Mouse (Mus musculus): ENCODE data around the gene Tmigd1. TPM values are rescaled to one million over a fixed set of nuclear protein-coding genes. Genes with fewer than 3 reads are reported as not detected.

Gene Tmigd1
- polyA plus RNA-seq, 1 experiment from 2014 or later = 0.29 TPM

DNA sequence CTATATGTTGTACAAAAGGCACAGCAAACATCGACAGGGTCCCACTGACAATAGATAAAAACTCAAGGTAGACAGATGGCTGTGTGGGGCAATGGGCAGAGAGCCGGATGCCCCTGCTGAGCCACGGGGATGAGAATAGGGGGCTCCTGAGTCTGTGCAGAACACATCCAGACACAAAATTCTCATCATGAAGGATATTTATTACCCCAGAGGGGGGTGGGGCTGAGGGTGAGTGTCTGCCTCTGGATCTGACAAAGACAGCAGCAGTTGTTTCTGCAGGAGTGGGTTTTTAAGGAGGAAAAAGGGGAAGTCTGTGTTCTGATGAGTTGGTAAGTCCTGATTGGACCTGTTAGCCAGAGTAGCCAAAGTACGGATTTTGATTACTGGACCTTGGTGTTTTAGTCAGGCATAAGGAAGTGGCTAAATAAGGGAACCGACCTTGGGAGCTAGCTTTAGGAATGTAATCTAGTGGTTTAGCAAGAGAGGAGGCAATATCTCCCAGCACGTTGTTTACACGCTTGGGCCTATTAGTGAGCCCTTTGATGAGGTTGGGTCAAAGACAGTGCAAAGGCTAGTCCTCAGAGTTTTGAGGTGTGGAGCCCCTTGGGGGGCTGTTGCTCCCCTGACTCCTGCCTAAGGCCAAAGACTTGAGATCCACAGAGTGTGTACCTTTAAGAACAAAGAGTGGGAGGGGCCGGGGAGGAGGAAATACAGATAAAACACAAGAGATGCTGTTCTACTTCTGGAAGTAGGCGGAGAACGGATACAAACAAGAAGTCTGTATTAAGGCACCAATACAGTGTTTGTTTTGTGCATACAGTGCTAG is 12.4 kb upstream of the Tmigd1 start:
- H3K9me3 ChIP-seq = no peaks in the 10 kb centered on the region
- DNase-seq (ENCODE audit: low spot score) = no peak

DNA sequence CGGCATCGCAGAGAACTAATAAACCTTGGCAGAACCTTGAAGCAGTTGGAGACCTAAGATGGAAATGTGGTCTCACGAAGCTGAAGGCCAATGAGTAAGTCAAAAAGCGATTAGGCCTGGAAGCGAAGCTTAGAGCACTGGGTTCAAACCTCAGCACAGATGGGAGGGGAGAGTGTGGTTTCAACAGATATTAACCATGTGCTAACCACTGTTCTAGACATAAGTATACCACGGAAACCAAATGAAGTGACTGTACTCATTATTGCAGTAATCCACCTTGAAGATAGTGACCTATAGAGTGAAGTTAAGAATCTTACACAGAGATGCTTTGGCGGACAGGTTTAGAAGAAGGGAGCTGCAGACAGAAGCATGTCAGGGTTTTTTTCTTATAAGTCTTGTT is 10.8 kb upstream of the Tmigd1 start:
- no peak for DNase-seq (ENCODE audit: low spot score)
- WGBS = 92% methylated on average over 7 of the region's 7 CpGs
- Histone ChIP-seq H3K4me3 (no peak overlapping the region), H3K27me3 (ENCODE audit: insufficient read depth, poor library complexity, severe bottlenecking) (no peaks in the 10 kb centered on the region), H3K27ac (no peak overlapping the region), H3K36me3 (no peaks in the 10 kb centered on the region), H3K9me3 (no peaks in the 10 kb centered on the region), H3K4me1 (replicated peaks) (peaks cover 5% of the 10 kb centered on the region)

More for the DNA sequence above, 12.4 kb upstream of the Tmigd1 start:
- H3K27me3 ChIP-seq (ENCODE audit: insufficient read depth, poor library complexity, severe bottlenecking) = no peaks in the 10 kb centered on the region
- H3K4me3 ChIP-seq = no peak overlapping the region
- H3K4me1 ChIP-seq (replicated peaks) = peaks cover 5% of the 10 kb centered on the region
- WGBS = 71% methylated on average over 10 of the region's 10 CpGs
- no peak overlapping the region for H3K27ac ChIP-seq
- no peaks in the 10 kb centered on the region for H3K36me3 ChIP-seq

GRCm38 (mm10) chr11:76891738-76892349 is 10.1 kb upstream of the Tmigd1 start:
- no peaks in the 10 kb centered on the region for H3K27me3 ChIP-seq (ENCODE audit: insufficient read depth, poor library complexity, severe bottlenecking)
- H3K27ac ChIP-seq = no peak overlapping the region
- H3K9me3 ChIP-seq = no peaks in the 10 kb centered on the region
- H3K36me3 ChIP-seq = no peaks in the 10 kb centered on the region
- no peak for DNase-seq (ENCODE audit: low spot score)
- WGBS = 83% methylated on average over 4 of the region's 4 CpGs
- H3K4me1 ChIP-seq (replicated peaks) = peaks cover 5% of the 10 kb centered on the region
- H3K4me3 ChIP-seq = no peak overlapping the region

- H3K4me1 ChIP-seq (replicated peaks) = peaks cover 5% of the 10 kb centered on the region
- H3K27me3 ChIP-seq (ENCODE audit: insufficient read depth, poor library complexity, severe bottlenecking) = no peaks in the 10 kb centered on the region
- 84% methylated on average over 3 of the region's 3 CpGs for WGBS
- no peak overlapping the region for H3K27ac ChIP-seq
- no peak for DNase-seq (ENCODE audit: low spot score)
- no peaks in the 10 kb centered on the region for H3K9me3 ChIP-seq
- no peaks in the 10 kb centered on the region for H3K36me3 ChIP-seq
- no peak overlapping the region for H3K4me3 ChIP-seq
Measured at GRCm38 (mm10) chr11:76892972-76893371, 9.0 kb upstream of the Tmigd1 start.

- H3K9me3 ChIP-seq = no peaks in the 10 kb centered on the region
- H3K4me1 ChIP-seq (replicated peaks) = peaks cover 5% of the 10 kb centered on the region
- H3K4me3 ChIP-seq = no peak overlapping the region
- peak overlapping the region; percentile 5; the same call in 1 of the 2 replicates for H3K27ac ChIP-seq
- DNase-seq (ENCODE audit: low spot score) = no peak
- H3K27me3 ChIP-seq (ENCODE audit: insufficient read depth, poor library complexity, severe bottlenecking) = no peaks in the 10 kb centered on the region
- WGBS = 39% methylated on average over 4 of the region's 4 CpGs
- H3K36me3 ChIP-seq = no peaks in the 10 kb centered on the region
Measured at GRCm38 (mm10) chr11:76893570-76893969, 8.4 kb upstream of the Tmigd1 start.

- DNase-seq (ENCODE audit: low spot score) = peak; percentile 67
- 39% methylated on average over 5 of the region's 5 CpGs for WGBS
- H3K36me3 ChIP-seq = no peaks in the 10 kb centered on the region
- H3K9me3 ChIP-seq = no peaks in the 10 kb centered on the region
- peaks cover 5% of the 10 kb centered on the region for H3K4me1 ChIP-seq (replicated peaks)
- no peak overlapping the region for H3K27ac ChIP-seq
- H3K4me3 ChIP-seq = no peak overlapping the region
- no peaks in the 10 kb centered on the region for H3K27me3 ChIP-seq (ENCODE audit: insufficient read depth, poor library complexity, severe bottlenecking)
Measured at GRCm38 (mm10) chr11:76894240-76894639, 7.7 kb upstream of the Tmigd1 start.

- H3K4me3 ChIP-seq = no peak overlapping the region
- no peaks in the 10 kb centered on the region for H3K27me3 ChIP-seq (ENCODE audit: insufficient read depth, poor library complexity, severe bottlenecking)
- 82% methylated on average over 6 of the region's 6 CpGs for WGBS
- no peaks in the 10 kb centered on the region for H3K9me3 ChIP-seq
- H3K4me1 ChIP-seq (replicated peaks) = peaks cover 5% of the 10 kb centered on the region
- no peak for DNase-seq (ENCODE audit: low spot score)
- H3K36me3 ChIP-seq = no peaks in the 10 kb centered on the region
- H3K27ac ChIP-seq = no peak overlapping the region
Measured at GRCm38 (mm10) chr11:76896360-76896759, 5.6 kb upstream of the Tmigd1 start.

DNA sequence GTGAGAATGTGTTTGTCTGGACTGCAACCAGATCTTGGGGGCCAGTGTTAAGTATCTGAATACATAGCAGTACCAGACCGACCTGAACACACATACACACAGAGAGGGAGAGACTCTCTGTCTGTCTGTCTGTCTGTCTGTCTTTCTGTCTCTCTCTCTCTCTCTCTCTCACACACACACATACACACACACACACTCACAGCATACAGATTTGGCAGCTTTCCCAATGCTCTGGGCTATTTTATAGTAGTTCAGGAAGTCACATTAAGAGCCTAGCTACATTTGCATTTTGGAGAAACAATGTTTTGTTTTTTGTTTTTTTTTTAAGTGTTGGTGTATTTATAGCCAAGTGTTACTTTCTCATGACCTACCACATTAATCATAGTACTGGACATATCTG is 4.8 kb upstream of the Tmigd1 start:
- WGBS = 90% methylated on average over 1 of the region's 1 CpGs
- Histone ChIP-seq H3K4me1 (replicated peaks) (peaks cover 5% of the 10 kb centered on the region), H3K9me3 (no peaks in the 10 kb centered on the region), H3K27me3 (ENCODE audit: insufficient read depth, poor library complexity, severe bottlenecking) (no peaks in the 10 kb centered on the region), H3K4me3 (no peak overlapping the region), H3K27ac (no peak overlapping the region), H3K36me3 (no peaks in the 10 kb centered on the region)
- no peak for DNase-seq (ENCODE audit: low spot score)

- WGBS = 57% methylated on average over 3 of the region's 3 CpGs
- Histone ChIP-seq H3K4me1 (replicated peaks) (peaks cover 5% of the 10 kb centered on the region), H3K27ac (no peak overlapping the region), H3K36me3 (no peaks in the 10 kb centered on the region), H3K9me3 (no peaks in the 10 kb centered on the region), H3K4me3 (no peak overlapping the region), H3K27me3 (ENCODE audit: insufficient read depth, poor library complexity, severe bottlenecking) (no peaks in the 10 kb centered on the region)
- DNase-seq (ENCODE audit: low spot score) = no peak
Measured at GRCm38 (mm10) chr11:76897871-76898270, 4.1 kb upstream of the Tmigd1 start.

DNA sequence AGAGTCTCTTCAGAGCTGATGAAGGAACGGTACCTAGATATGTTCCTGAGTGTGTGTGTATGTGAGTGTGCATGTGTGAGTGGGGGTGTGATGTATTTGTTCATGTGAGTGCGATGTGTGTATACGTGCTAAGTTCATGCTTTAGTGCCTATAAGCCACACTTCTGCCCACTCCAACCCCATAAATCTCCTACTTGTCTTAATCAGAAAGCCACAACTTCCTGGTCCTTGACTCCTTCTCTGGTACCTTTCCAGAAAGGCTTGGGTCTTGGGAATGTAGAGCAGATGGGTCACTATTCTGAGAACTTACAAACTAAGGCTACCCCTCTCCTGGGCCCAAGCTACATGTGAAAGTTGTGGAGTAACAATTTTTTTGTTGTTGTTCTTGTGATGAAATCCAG is 3.2 kb upstream of the Tmigd1 start:
- Histone ChIP-seq H3K4me3 (no peak overlapping the region), H3K9me3 (no peaks in the 10 kb centered on the region), H3K4me1 (replicated peaks) (peaks cover 2% of the 10 kb centered on the region), H3K27ac (no peak overlapping the region), H3K36me3 (no peaks in the 10 kb centered on the region), H3K27me3 (ENCODE audit: insufficient read depth, poor library complexity, severe bottlenecking) (no peaks in the 10 kb centered on the region)
- 96% methylated on average over 3 of the region's 3 CpGs for WGBS
- DNase-seq (ENCODE audit: low spot score) = no peak

- no peaks in the 10 kb centered on the region for H3K9me3 ChIP-seq
- no peak overlapping the region for H3K27ac ChIP-seq
- DNase-seq (ENCODE audit: low spot score) = no peak
- no peaks in the 10 kb centered on the region for H3K36me3 ChIP-seq
- 75% methylated on average over 5 of the region's 5 CpGs for WGBS
- H3K4me1 ChIP-seq (replicated peaks) = no peaks in the 10 kb centered on the region
- no peaks in the 10 kb centered on the region for H3K27me3 ChIP-seq (ENCODE audit: insufficient read depth, poor library complexity, severe bottlenecking)
- no peak overlapping the region for H3K4me3 ChIP-seq
Measured at GRCm38 (mm10) chr11:76899758-76900738, 1.9 kb upstream of the Tmigd1 start.

DNA sequence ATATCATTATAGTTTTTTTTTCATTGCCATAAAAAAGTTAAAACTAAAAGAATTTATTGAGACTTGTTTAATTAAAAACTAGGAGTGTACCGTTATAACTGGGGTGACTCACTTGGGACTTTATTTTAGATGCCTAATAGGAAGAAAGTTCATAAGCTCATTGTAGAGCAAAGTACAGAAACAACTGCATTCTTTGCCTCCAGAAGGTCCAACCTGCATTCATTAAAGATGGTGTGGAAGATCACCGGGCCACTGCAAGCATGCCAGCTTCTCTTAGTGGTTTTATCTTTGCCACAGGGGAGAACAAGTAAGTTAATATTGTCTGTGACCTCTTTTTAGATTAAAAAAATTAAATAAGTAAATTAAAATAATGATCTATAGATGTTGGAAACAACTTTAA is 2.4 kb downstream of the Tmigd1 start:
- Histone ChIP-seq H3K4me1 (replicated peaks) (no peaks in the 10 kb centered on the region), H3K36me3 (no peaks in the 10 kb centered on the region), H3K9me3 (no peaks in the 10 kb centered on the region), H3K27me3 (ENCODE audit: insufficient read depth, poor library complexity, severe bottlenecking) (no peaks in the 10 kb centered on the region), H3K27ac (no peak overlapping the region), H3K4me3 (no peak overlapping the region)
- DNase-seq (ENCODE audit: low spot score) = no peak
- WGBS = 91% methylated on average over 2 of the region's 2 CpGs
